Mouse (Mus musculus): Measurements from ENCODE around the gene Tada2b. TPM values are rescaled to one million over a fixed set of nuclear protein-coding genes. Genes with fewer than 3 reads are reported as not detected.

The Tada2b gene
- total RNA-seq, 2 experiments from 2014 or later, result 13.3 to 15.0 TPM

GRCm38 (mm10) chr5:36481114-36481513 lies 3.0 kb downstream of the Tada2b start:
- no peak for DNase-seq
- intact Hi-C loops (cut with DNase I), result no loop called here

- intact Hi-C loops (cut with DNase I), result no loop called here
- no peak for DNase-seq
These were observed 3.7 kb downstream of the Tada2b start for GRCm38 (mm10) chr5:36480398-36480797.

GRCm38 (mm10) chr5:36479735-36480134 lies 4.3 kb downstream of the Tada2b start:
- no peak for DNase-seq
- intact Hi-C loops (cut with DNase I), result no loop called here

- intact Hi-C loops (cut with DNase I), result no loop called here
- DNase-seq, result no peak
These were observed 5.3 kb downstream of the Tada2b start for GRCm38 (mm10) chr5:36478540-36479420.

- DNase-seq, result no peak
- intact Hi-C loops (cut with DNase I), result no loop called here
These were observed 6.6 kb downstream of the Tada2b start for GRCm38 (mm10) chr5:36477486-36477885.

GRCm38 (mm10) chr5:36474283-36474682 lies 9.8 kb downstream of the Tada2b start:
- intact Hi-C loops (cut with DNase I), result no loop called here
- DNase-seq, result peak; percentile 70 to 75

- no peak for DNase-seq
- intact Hi-C loops (cut with DNase I), result no loop called here
These were observed 11.0 kb downstream of the Tada2b start for GRCm38 (mm10) chr5:36472876-36473655.

- no peak for DNase-seq
- intact Hi-C loops (cut with DNase I), result no loop called here
These were observed 12.9 kb downstream of the Tada2b start for GRCm38 (mm10) chr5:36471206-36471605.

- DNase-seq, result no peak
- intact Hi-C loops (cut with DNase I), result no loop called here
These were observed 18.2 kb downstream of the Tada2b start for GRCm38 (mm10) chr5:36465889-36466288.

- intact Hi-C loops (cut with DNase I), result loop anchor here (5.0 kb wide), 2 partner anchors 117 to 227 kb away; no protein-coding TSS in a partner anchor
- peak; percentile 93 to 96 for DNase-seq
These were observed 19.1 kb downstream of the Tada2b start, which contains the start of gene Grpel1 for GRCm38 (mm10) chr5:36464709-36465661. Gene Grpel1, plus strand, starts transcription at chr5:36464998.

- intact Hi-C loops (cut with DNase I), result loop anchor here (1.0 to 5.0 kb wide), 4 partner anchors 75 to 279 kb away; no protein-coding TSS in a partner anchor
- DNase-seq, result no peak
These were observed 20.7 kb downstream of the Tada2b start for GRCm38 (mm10) chr5:36463391-36463790.

- DNase-seq, result peak; percentile 81 to 91
These were observed 21.3 kb downstream of the Tada2b start for GRCm38 (mm10) chr5:36462810-36463209.

GRCm38 (mm10) chr5:36461231-36461630 lies 22.9 kb downstream of the Tada2b start:
- intact Hi-C loops (cut with DNase I), result loop anchor here (5.0 kb wide), 2 partner anchors 121 to 231 kb away; no protein-coding TSS in a partner anchor
- no peak for DNase-seq

More at GRCm38 (mm10) chr5:36462810-36463209, 21.3 kb downstream of the Tada2b start:
- intact Hi-C loops (cut with DNase I), result loop anchor here (1.0 to 5.0 kb wide), 5 partner anchors 26 to 279 kb away; no protein-coding TSS in a partner anchor

GRCm38 (mm10) chr5:36460712-36461111 lies 23.4 kb downstream of the Tada2b start:
- DNase-seq, result no peak
- intact Hi-C loops (cut with DNase I), result loop anchor here (5.0 kb wide), 2 partner anchors 122 to 232 kb away; no protein-coding TSS in a partner anchor

- intact Hi-C loops (cut with DNase I), result no loop called here
These were observed 25.2 kb downstream of the Tada2b start for GRCm38 (mm10) chr5:36458926-36459325.

GRCm38 (mm10) chr5:36457706-36458105 lies 26.4 kb downstream of the Tada2b start:
- no peak for DNase-seq
- intact Hi-C loops (cut with DNase I), result no loop called here

More at GRCm38 (mm10) chr5:36458926-36459325, 25.2 kb downstream of the Tada2b start:
- peak in 1 of 2 experiments; percentile 34 for DNase-seq

- intact Hi-C loops (cut with DNase I), result no loop called here
- DNase-seq, result no peak
These were observed 31.3 kb downstream of the Tada2b start for GRCm38 (mm10) chr5:36452821-36453220.

GRCm38 (mm10) chr5:36451872-36452389 lies 32.2 kb downstream of the Tada2b start:
- DNase-seq, result no peak
- intact Hi-C loops (cut with DNase I), result no loop called here

GRCm38 (mm10) chr5:36451119-36451518 lies 33.0 kb downstream of the Tada2b start:
- no peak for DNase-seq
- intact Hi-C loops (cut with DNase I), result no loop called here

All from heart, postnatal 36 days (tissue).